Comparison of ENCODE assay signal across 7 mouse cellular contexts in genomic region chr11:120661076-120661460, GRCm38 (mm10). TPM values are rescaled to one million over a fixed set of nuclear protein-coding genes. Genes with fewer than 3 reads are reported as not detected.
DNase-seq lines count a peak whose midpoint lies in the region; ATAC-seq and TF ChIP-seq lines count a peak whose summit lies in the region.

Gene Notum (minus strand): TSS chr11:120661175.

- no peak within 1 kb of the TSS for H3K27ac ChIP-seq in embryonic facial prominence, embryonic 15.5 days (replicated peaks)
- no peak within 1 kb of the TSS for H3K27ac ChIP-seq in intestine, embryonic 14.5 days (ENCODE audit: low read depth)
- no peak within 1 kb of the TSS for H3K27ac ChIP-seq in neural tube, embryonic 11.5 days (ENCODE audit: low read depth, low read length)

- no peaks in the 10 kb centered on the region for H3K36me3 ChIP-seq in embryonic facial prominence, embryonic 15.5 days
- H3K36me3 ChIP-seq in intestine, embryonic 14.5 days (ENCODE audit: control insufficient read depth, insufficient read depth, low read length): no peaks in the 10 kb centered on the region
- no peaks in the 10 kb centered on the region for H3K36me3 ChIP-seq in neural tube, embryonic 11.5 days (ENCODE audit: control insufficient read depth, insufficient read depth, low read length)

- H3K9me3 ChIP-seq in embryonic facial prominence, embryonic 15.5 days (replicated peaks): no peaks in the 10 kb centered on the region
- no peaks in the 10 kb centered on the region for H3K9me3 ChIP-seq in intestine, embryonic 14.5 days (ENCODE audit: control insufficient read depth, low read length)
- H3K9me3 ChIP-seq in neural tube, embryonic 11.5 days (ENCODE audit: control insufficient read depth, low read length): no peaks in the 10 kb centered on the region

- H3K9ac ChIP-seq in embryonic facial prominence, embryonic 15.5 days: peak within 1 kb of the TSS; percentile 21; the same call in 1 of the 2 replicates
- H3K9ac ChIP-seq in intestine, embryonic 14.5 days (ENCODE audit: low read length): no peak within 1 kb of the TSS
- H3K9ac ChIP-seq in neural tube, embryonic 11.5 days (ENCODE audit: low read length): peak within 1 kb of the TSS; percentile 48

- 0 out of 2 replicates have a peak, but pooled peaks cover 2% of the 10 kb centered on the region for H3K4me1 ChIP-seq in lung, adult 2 months (ENCODE audit: control insufficient read depth, insufficient read depth, low read length)
- H3K4me1 ChIP-seq in embryonic facial prominence, embryonic 15.5 days: peaks cover 30% of the 10 kb centered on the region
- H3K4me1 ChIP-seq in intestine, embryonic 14.5 days (replicated peaks; ENCODE audit: control insufficient read depth, insufficient read depth, low read length): peaks cover 9% of the 10 kb centered on the region
- H3K4me1 ChIP-seq in neural tube, embryonic 11.5 days (ENCODE audit: control insufficient read depth, insufficient read depth, low read length): peaks cover 14% of the 10 kb centered on the region

- peak within 1 kb of the TSS; percentile 42 for H3K4me3 ChIP-seq in lung, adult 2 months (replicated peaks; ENCODE audit: extremely low read depth, low read depth, low read length)
- peak within 1 kb of the TSS; percentile 50 for H3K4me3 ChIP-seq in embryonic facial prominence, embryonic 15.5 days (replicated peaks)
- peak within 1 kb of the TSS; percentile 21 for H3K4me3 ChIP-seq in intestine, embryonic 14.5 days (ENCODE audit: low read depth, low read length)
- peak within 1 kb of the TSS; percentile 41 for H3K4me3 ChIP-seq in neural tube, embryonic 11.5 days (ENCODE audit: low read depth, low read length)

- 2% methylated on average over 35 of the region's 35 CpGs for WGBS in lung, adult 2 months
- under 1% methylated on average over 35 of the region's 35 CpGs for WGBS in embryonic facial prominence, embryonic 15.5 days
- under 1% methylated on average over 35 of the region's 35 CpGs for WGBS in intestine, embryonic 14.5 days
- WGBS in neural tube, embryonic 11.5 days: under 1% methylated on average over 35 of the region's 35 CpGs

- TF ChIP-seq CTCF in lung, adult 2 months (IDR thresholded peaks at IDR 0.05; ENCODE audit: insufficient read depth, low read length): no peak

- no peak for DNase-seq in lung, adult 2 months
- DNase-seq in lung, adult 18-20 months: no peak
- peak; percentile 66 for DNase-seq in intestine, embryonic 14.5 days (ENCODE audit: low spot score)
- no peak for DNase-seq in neural tube, embryonic 11.5 days (ENCODE audit: low spot score)
- DNase-seq in spleen, postnatal 14 days (ENCODE audit: low spot score in 2 of 2): no peak

- no peak for ATAC-seq in embryonic facial prominence, embryonic 15.5 days (ENCODE audit: insufficient number of reproducible peaks, low FRiP score, low TSS enrichment, low read depth)
- ATAC-seq in intestine, embryonic 14.5 days (replicated peaks; ENCODE audit: low FRiP score, low TSS enrichment, low read depth): no peak; the same call in 1 of the 2 replicates
- ATAC-seq in neural tube, embryonic 11.5 days (ENCODE audit: insufficient read depth, low FRiP score, low TSS enrichment): no peak
- ATAC-seq in activated CD4-positive, CD25-positive, alpha-beta regulatory T cell, adult 4 months: no peak

- peak within 1 kb of the TSS; percentile 85 for H3K4me2 ChIP-seq in embryonic facial prominence, embryonic 15.5 days (replicated peaks)
- H3K4me2 ChIP-seq in intestine, embryonic 14.5 days (ENCODE audit: low read length): peak within 1 kb of the TSS; percentile 70
- peak within 1 kb of the TSS; percentile 59 for H3K4me2 ChIP-seq in neural tube, embryonic 11.5 days (ENCODE audit: low read depth)

- no peak for TF ChIP-seq POLR2A in lung, adult 2 months (IDR thresholded peaks at IDR 0.05; ENCODE audit: borderline replicate concordance, extremely low read depth, low read depth, low read length)

- H3K27me3 ChIP-seq in embryonic facial prominence, embryonic 15.5 days: peaks cover 70% of the 10 kb centered on the region
- peaks cover 63% of the 10 kb centered on the region for H3K27me3 ChIP-seq in intestine, embryonic 14.5 days (replicated peaks; ENCODE audit: control insufficient read depth, insufficient read depth, low read length)
- H3K27me3 ChIP-seq in neural tube, embryonic 11.5 days (ENCODE audit: control insufficient read depth, insufficient read depth, low read length): peaks cover 43% of the 10 kb centered on the region

RNA-seq across cellular contexts. Expression of gene Notum, which starts in this region (rescaled TPM):
- polyA plus RNA-seq in lung, adult 2 months (2012; rRNA removed): 15.5 and 20.6 TPM in 2 replicates
- 6.2 and 7.4 TPM in 2 replicates for polyA plus RNA-seq in embryonic facial prominence, embryonic 15.5 days (2015; fragmentation: Nextera tagmentation; extraction: Ambion mirVana)
- polyA plus RNA-seq in intestine, embryonic 14.5 days (2014; fragmentation: Nextera tagmentation; extraction: Ambion mirVana): 1.1 and 1.3 TPM in 2 replicates
- 2.6 and 3.0 TPM in 2 replicates for polyA plus RNA-seq in neural tube, embryonic 11.5 days (2014; fragmentation: Nextera tagmentation; extraction: Ambion mirVana)
- not detected for polyA plus RNA-seq in activated CD4-positive, CD25-positive, alpha-beta regulatory T cell, adult 4 months (2017; shearing (Covaris generic))
